Mouse (Mus musculus) heart, embryonic 11.5 days (tissue): ENCODE results near the gene Capn11. TPM values are rescaled to one million over a fixed set of nuclear protein-coding genes. Genes with fewer than 3 reads are reported as not detected.

Experiments used
- ATAC-seq: fragments of 200-750 bp; cut with Nextera tagmentation; replicated peaks from 2 replicates; pipeline ENCODE4 v1.8.0; 2017; ENCODE audit warnings: moderate library complexity; ENCODE audit not compliant: insufficient number of reproducible peaks, low FRiP score, low TSS enrichment
- H3K27ac ChIP-seq: fragments of 300-500 bp; sonication (generic); 2 replicates; pipeline ENCODE4 v1.5.1; 2014; ENCODE audit warnings: mild to moderate bottlenecking, low read depth, low read length
- H3K27me3 ChIP-seq: fragments of 300-500 bp; sonication (generic); 2 replicates; pipeline ENCODE4 v1.6.1; 2014; ENCODE audit warnings: mild to moderate bottlenecking, low read length, mixed read lengths; ENCODE audit not compliant: control insufficient read depth, insufficient read depth
- H3K36me3 ChIP-seq: fragments of 300-500 bp; sonication (generic); 2 replicates; pipeline ENCODE4 v1.6.1; 2014; ENCODE audit warnings: mild to moderate bottlenecking, low read length, moderate library complexity, mixed read lengths; ENCODE audit not compliant: control insufficient read depth, insufficient read depth
- H3K4me1 ChIP-seq: fragments of 300-500 bp; sonication (generic); 2 replicates; pipeline ENCODE4 v1.6.1; 2014; ENCODE audit warnings: low read length; ENCODE audit not compliant: control insufficient read depth, insufficient read depth
- H3K4me2 ChIP-seq: fragments of 300-500 bp; sonication (generic); 2 replicates; pipeline ENCODE4 v1.6.1; 2014; ENCODE audit warnings: mild to moderate bottlenecking, moderate library complexity
- H3K4me3 ChIP-seq: fragments of 300-500 bp; sonication (generic); 2 replicates; pipeline ENCODE4 v1.5.1; 2014; ENCODE audit warnings: low read depth, low read length
- H3K9ac ChIP-seq: fragments of 300-500 bp; sonication (generic); 2 replicates; pipeline ENCODE4 v1.6.1; 2014; ENCODE audit warnings: mild to moderate bottlenecking, low read depth, low read length, moderate library complexity
- H3K9me3 ChIP-seq: fragments of 300-500 bp; sonication (generic); replicated peaks from 2 replicates; pipeline ENCODE4 v1.6.1; 2016; ENCODE audit warnings: low read length; ENCODE audit not compliant: control insufficient read depth
- WGBS: fragments of 180-500 bp; shearing (Covaris S2); extraction: QIAGEN DNeasy Blood & Tissue Kit; methylation state at CpG from one replicate; pipeline ENCODE4 v1.1.7; 2014; ENCODE audit not compliant: insufficient replicate concordance; 5-methylcytosine and 5-hydroxymethylcytosine counted together
- polyA plus RNA-seq: library from polyadenylated mRNA; unstranded; fragments of >200 nt; fragmentation: Nextera tagmentation; extraction: Ambion mirVana; gene quantifications from 2 replicates; pipeline ENCODE4 v1.2.1, GENCODE M21; 2014

Capn11 gene
- polyA plus RNA-seq, 1 experiment from 2014 or later: 0.52 TPM

GRCm38 (mm10) chr17:45616046-45616650 is 43.0 kb downstream of the Capn11 start:
- H3K9ac ChIP-seq: no peak overlapping the region
- no peak for ATAC-seq
- no peak overlapping the region for H3K4me2 ChIP-seq
- no peak overlapping the region for H3K4me3 ChIP-seq
- WGBS: 54% methylated on average over 4 of the region's 4 CpGs
- H3K36me3 ChIP-seq: no peaks in the 10 kb centered on the region
- no peaks in the 10 kb centered on the region for H3K9me3 ChIP-seq
- peaks cover 14% of the 10 kb centered on the region for H3K4me1 ChIP-seq
- no peaks in the 10 kb centered on the region for H3K27me3 ChIP-seq
- H3K27ac ChIP-seq: no peak overlapping the region

- no peak overlapping the region for H3K4me2 ChIP-seq
- H3K27ac ChIP-seq: no peak overlapping the region
- H3K36me3 ChIP-seq: no peaks in the 10 kb centered on the region
- H3K27me3 ChIP-seq: no peaks in the 10 kb centered on the region
- no peaks in the 10 kb centered on the region for H3K9me3 ChIP-seq
- no peak overlapping the region for H3K4me3 ChIP-seq
- no peak overlapping the region for H3K9ac ChIP-seq
- H3K4me1 ChIP-seq: peaks cover 9% of the 10 kb centered on the region
- WGBS: 82% methylated on average over 7 of the region's 7 CpGs
- no peak for ATAC-seq
Observed at GRCm38 (mm10) chr17:45612921-45613320, 46.2 kb downstream of the Capn11 start.

GRCm38 (mm10) chr17:45612008-45612407 is 47.1 kb downstream of the Capn11 start:
- Histone ChIP-seq H3K27ac (no peak overlapping the region), H3K27me3 (no peaks in the 10 kb centered on the region), H3K36me3 (no peaks in the 10 kb centered on the region), H3K4me2 (no peak overlapping the region), H3K9me3 (no peaks in the 10 kb centered on the region), H3K4me3 (no peak overlapping the region), H3K4me1 (peaks cover 9% of the 10 kb centered on the region), H3K9ac (no peak overlapping the region)
- no peak for ATAC-seq
- 73% methylated on average over 8 of the region's 8 CpGs for WGBS

- Histone ChIP-seq H3K9ac (no peak overlapping the region), H3K27ac (peak overlapping the region; percentile 62), H3K4me1 (peaks cover 9% of the 10 kb centered on the region), H3K36me3 (no peaks in the 10 kb centered on the region), H3K27me3 (no peaks in the 10 kb centered on the region), H3K4me3 (no peak overlapping the region), H3K9me3 (no peaks in the 10 kb centered on the region), H3K4me2 (peak overlapping the region; percentile 9; the same call in 1 of the 2 replicates)
- ATAC-seq: peak; percentile 57; the same call in 1 of the 2 replicates
- 26% methylated on average over 5 of the region's 5 CpGs for WGBS
Observed at GRCm38 (mm10) chr17:45610144-45610866, 48.8 kb downstream of the Capn11 start.

- Histone ChIP-seq H3K4me3 (no peak overlapping the region), H3K27ac (no peak overlapping the region), H3K27me3 (no peaks in the 10 kb centered on the region), H3K36me3 (no peaks in the 10 kb centered on the region), H3K4me1 (peaks cover 9% of the 10 kb centered on the region), H3K9ac (no peak overlapping the region), H3K9me3 (no peaks in the 10 kb centered on the region), H3K4me2 (no peak overlapping the region)
- WGBS: 88% methylated on average over 4 of the region's 4 CpGs
- no peak for ATAC-seq
Observed at GRCm38 (mm10) chr17:45608396-45608795, 50.7 kb downstream of the Capn11 start.

GRCm38 (mm10) chr17:45606992-45607879 is 51.9 kb downstream of the Capn11 start:
- H3K9ac ChIP-seq: no peak overlapping the region
- no peaks in the 10 kb centered on the region for H3K36me3 ChIP-seq
- H3K9me3 ChIP-seq: no peaks in the 10 kb centered on the region
- no peak for ATAC-seq
- H3K4me1 ChIP-seq: peaks cover 9% of the 10 kb centered on the region
- no peak overlapping the region for H3K4me2 ChIP-seq
- H3K27ac ChIP-seq: no peak overlapping the region
- H3K4me3 ChIP-seq: no peak overlapping the region
- 77% methylated on average over 15 of the region's 15 CpGs for WGBS
- H3K27me3 ChIP-seq: no peaks in the 10 kb centered on the region

- Histone ChIP-seq H3K27me3 (0 out of 2 replicates have a peak, but pooled peaks cover 3% of the 10 kb centered on the region), H3K9me3 (no peaks in the 10 kb centered on the region), H3K4me3 (no peak overlapping the region), H3K4me1 (peaks cover 25% of the 10 kb centered on the region), H3K36me3 (no peaks in the 10 kb centered on the region), H3K4me2 (no peak overlapping the region), H3K27ac (no peak overlapping the region), H3K9ac (no peak overlapping the region)
- WGBS: 80% methylated on average over 3 of the region's 3 CpGs
- ATAC-seq: no peak
Observed at GRCm38 (mm10) chr17:45602984-45603383, 56.1 kb downstream of the Capn11 start.

- Histone ChIP-seq H3K9me3 (no peaks in the 10 kb centered on the region), H3K4me2 (peak within 1 kb of the TSS; percentile 58), H3K4me3 (peak within 1 kb of the TSS; percentile 22), H3K36me3 (no peaks in the 10 kb centered on the region), H3K27ac (peak within 1 kb of the TSS; percentile 35; the same call in 1 of the 2 replicates), H3K4me1 (peaks cover 29% of the 10 kb centered on the region), H3K9ac (peak within 1 kb of the TSS; percentile 62), H3K27me3 (0 out of 2 replicates have a peak, but pooled peaks cover 3% of the 10 kb centered on the region)
- WGBS: 41% methylated on average over 6 of the region's 6 CpGs
- ATAC-seq: 0 out of 2 replicates have a peak, but pooled peaks have one; percentile 61
Observed at GRCm38 (mm10) chr17:45601877-45602304, 57.2 kb downstream of the Capn11 start, which contains the start of gene Mymx. TSS of gene Mymx (minus strand) at chr17:45602102.
